Mouse (Mus musculus) lung, postnatal 0 days (tissue): ENCODE results near the gene Pik3c2b. TPM values are rescaled to one million over a fixed set of nuclear protein-coding genes. Genes with fewer than 3 reads are reported as not detected.

Experiments used
- ATAC-seq: fragments of 200-750 bp; cut with Nextera tagmentation; 2 replicates; pipeline ENCODE4 v1.8.0; 2017; ENCODE audit warnings: moderate library complexity
- DNase-seq: peaks from one replicate; pipeline ENCODE4 v3.0.0-alpha.2; 2016; ENCODE audit warnings: low spot score
- H3K27ac ChIP-seq: fragments of 300-500 bp; sonication (generic); 2 replicates; pipeline ENCODE4 v1.5.1; 2014; ENCODE audit warnings: antibody characterized with exemption, mild to moderate bottlenecking, low read length, mixed read lengths
- H3K27me3 ChIP-seq: fragments of 300-500 bp; sonication (generic); replicated peaks from 2 replicates; pipeline ENCODE4 v1.6.1; 2014; ENCODE audit warnings: low read length, mixed read lengths; ENCODE audit not compliant: insufficient read depth
- H3K36me3 ChIP-seq: fragments of 300-500 bp; sonication (generic); 2 replicates; pipeline ENCODE4 v1.6.1; 2014; ENCODE audit warnings: low read length, mixed read lengths; ENCODE audit not compliant: insufficient read depth
- H3K4me1 ChIP-seq: fragments of 300-500 bp; sonication (generic); 2 replicates; pipeline ENCODE4 v1.6.1; 2014; ENCODE audit warnings: antibody characterized with exemption, low read depth, low read length, mixed read lengths; ENCODE audit not compliant: insufficient read depth
- H3K4me2 ChIP-seq: fragments of 300-500 bp; sonication (generic); replicated peaks from 2 replicates; pipeline ENCODE4 v1.6.1; 2014; ENCODE audit warnings: low read depth, mild to moderate bottlenecking, low read length, moderate library complexity, mixed read lengths
- H3K4me3 ChIP-seq: fragments of 300-500 bp; sonication (generic); 2 replicates; pipeline ENCODE4 v1.5.1; 2014; ENCODE audit warnings: low read depth, low read length
- H3K9ac ChIP-seq: fragments of 300-500 bp; sonication (generic); replicated peaks from 2 replicates; pipeline ENCODE4 v1.6.1; 2014; ENCODE audit warnings: low read depth, mild to moderate bottlenecking
- H3K9me3 ChIP-seq: fragments of 300-500 bp; sonication (generic); 2 replicates; pipeline ENCODE4 v1.6.1; 2016; ENCODE audit warnings: low read length, mixed read lengths
- CTCF ChIP-seq: IDR thresholded peaks from 2 replicates; pipeline ENCODE4 v1.5.1; 2016; ENCODE audit warnings: antibody characterized with exemption, mild to moderate bottlenecking
- EP300 ChIP-seq: IDR thresholded peaks from 2 replicates; pipeline ENCODE4 v1.6.1; 2016; ENCODE audit warnings: antibody characterized with exemption, mild to moderate bottlenecking, control low read depth
- WGBS: fragments of 180-500 bp; shearing (Covaris S2); extraction: QIAGEN DNeasy Blood & Tissue Kit; methylation state at CpG from one replicate; pipeline ENCODE4 v1.1.7; 2014; 5-methylcytosine and 5-hydroxymethylcytosine counted together
- polyA plus RNA-seq: library from polyadenylated mRNA; unstranded; fragments of >200 nt; fragmentation: Nextera tagmentation; extraction: Ambion mirVana; gene quantifications from 2 replicates; pipeline ENCODE4 v1.2.1, GENCODE M21; 2015

The Pik3c2b gene
- polyA plus RNA-seq, 1 experiment from 2014 or later: 4.6 TPM

DNA sequence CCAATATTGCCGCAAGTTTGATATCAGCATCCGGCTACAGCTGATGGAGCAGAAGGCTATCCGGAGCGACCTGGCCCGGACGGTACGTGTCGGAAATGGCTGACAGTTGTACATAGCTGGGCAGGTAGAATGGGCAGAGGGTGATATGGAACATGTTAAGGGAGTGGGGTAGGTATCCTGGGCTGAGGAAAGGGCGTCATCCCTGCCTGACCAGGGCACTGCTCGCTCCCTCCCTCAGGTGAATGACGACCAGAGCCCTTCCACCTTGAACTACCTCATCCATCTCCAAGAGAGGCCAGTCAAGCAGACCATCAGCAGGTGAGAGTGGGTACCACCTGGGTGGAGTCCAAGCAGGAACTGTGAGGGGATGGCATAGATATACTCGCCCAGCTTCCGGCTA lies 29.1 kb downstream of the Pik3c2b start:
- H3K4me1 ChIP-seq: peaks cover 47% of the 10 kb centered on the region
- H3K27me3 ChIP-seq: no peaks in the 10 kb centered on the region
- ATAC-seq: no peak
- H3K4me2 ChIP-seq: no peak overlapping the region
- TF ChIP-seq CTCF: no peak
- H3K36me3 ChIP-seq: no peaks in the 10 kb centered on the region
- H3K9me3 ChIP-seq: no peaks in the 10 kb centered on the region
- H3K9ac ChIP-seq: no peak overlapping the region
- 0 out of 2 replicates have a peak overlapping the region, but pooled peaks have one; percentile 82 for H3K27ac ChIP-seq
- no peak for DNase-seq
- no peak overlapping the region for H3K4me3 ChIP-seq
- 92% methylated on average over 13 of the region's 13 CpGs for WGBS

DNA sequence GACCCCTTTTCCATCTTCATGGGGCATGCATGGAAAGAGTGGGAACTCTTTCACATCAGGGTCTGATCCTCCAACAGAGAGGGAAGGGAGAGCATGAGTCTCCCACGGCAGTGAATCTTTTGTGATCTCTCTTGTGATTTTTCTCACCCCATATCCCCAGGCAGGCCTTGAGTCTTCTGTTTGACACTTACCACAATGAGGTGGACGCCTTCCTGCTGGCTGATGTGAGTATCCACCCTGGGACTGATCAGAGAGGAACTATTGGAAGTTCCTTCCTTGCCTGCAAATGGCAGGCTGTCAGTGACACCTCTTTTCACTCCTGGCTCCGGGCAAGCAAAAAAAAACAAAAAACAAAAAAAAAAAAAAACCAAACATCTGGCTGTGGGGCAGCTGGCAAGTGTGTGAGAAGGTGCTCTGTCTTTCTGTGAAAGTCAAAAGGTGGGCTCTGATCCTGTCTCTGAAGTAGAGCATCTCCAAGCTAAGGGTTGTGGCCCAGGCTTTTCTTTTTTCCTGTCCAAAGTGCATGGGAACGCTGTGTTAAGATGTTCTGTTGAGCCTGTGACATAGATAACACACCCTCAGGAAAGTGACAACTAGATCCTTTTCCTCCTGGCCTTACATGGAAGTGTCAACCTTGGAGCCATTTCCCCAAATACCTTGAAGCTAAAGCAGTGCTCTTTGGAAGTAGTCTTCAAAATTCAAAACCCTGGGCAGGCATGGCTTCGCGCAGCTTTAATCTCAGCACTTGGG lies 30.4 kb downstream of the Pik3c2b start:
- Histone ChIP-seq H3K36me3 (no peaks in the 10 kb centered on the region), H3K4me2 (no peak overlapping the region), H3K9me3 (no peaks in the 10 kb centered on the region), H3K4me3 (no peak overlapping the region), H3K27me3 (no peaks in the 10 kb centered on the region; the same call in 1 of the 2 replicates), H3K27ac (no peak overlapping the region), H3K4me1 (peaks cover 38% of the 10 kb centered on the region), H3K9ac (no peak overlapping the region)
- ATAC-seq (no peak), DNase-seq (no peak)
- TF ChIP-seq CTCF (no peak), EP300 (no peak)
- WGBS: 70% methylated on average over 6 of the region's 6 CpGs

DNA sequence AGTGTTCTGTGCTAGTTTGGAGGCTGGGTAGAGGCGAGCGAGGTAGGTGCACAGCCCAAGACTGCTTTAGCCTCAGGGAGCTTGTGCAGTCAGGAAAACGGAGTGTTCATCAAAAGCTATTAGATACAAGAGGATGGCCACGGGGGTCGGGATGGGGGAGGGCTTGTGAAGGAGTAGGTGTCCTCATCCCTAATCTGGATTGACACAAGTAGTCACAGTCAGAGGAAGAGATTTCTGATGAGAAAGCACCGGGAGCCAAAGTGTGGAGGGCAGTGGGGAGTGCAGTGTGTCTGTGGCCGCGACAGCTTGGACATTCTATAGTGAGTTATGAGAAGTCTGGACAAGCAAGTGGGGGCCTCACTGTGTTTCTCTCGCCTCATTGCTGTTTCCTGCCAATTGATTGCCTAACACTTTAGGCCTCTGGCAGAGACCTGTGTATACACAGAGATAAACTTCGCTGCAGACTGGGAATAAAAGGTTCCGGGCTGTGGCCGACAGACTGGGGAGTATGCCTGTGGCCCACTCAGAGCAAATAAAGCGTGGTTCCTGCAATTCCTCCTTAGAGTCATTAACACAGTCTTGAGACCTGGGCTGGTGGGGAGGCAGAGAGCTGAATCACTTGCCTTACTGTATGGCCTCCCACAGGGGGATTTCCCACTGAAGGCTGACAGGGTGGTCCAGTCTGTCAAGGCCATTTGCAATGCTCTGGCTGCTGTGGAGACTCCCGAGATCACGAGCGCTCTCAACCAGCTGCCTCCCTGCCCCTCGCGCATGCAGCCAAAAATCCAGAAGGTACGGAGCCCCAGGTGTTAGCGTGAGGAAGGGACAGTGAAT lies 31.4 kb downstream of the Pik3c2b start:
- WGBS: 30% methylated on average over 20 of the region's 20 CpGs
- no peaks in the 10 kb centered on the region for H3K9me3 ChIP-seq
- ATAC-seq (peak; percentile 72), DNase-seq (peak; percentile 89)
- no peaks in the 10 kb centered on the region; the same call in 1 of the 2 replicates for H3K27me3 ChIP-seq
- no peak overlapping the region for H3K4me3 ChIP-seq
- H3K27ac ChIP-seq: peak overlapping the region; percentile 55
- H3K36me3 ChIP-seq: no peaks in the 10 kb centered on the region
- TF ChIP-seq CTCF: no peak
- TF ChIP-seq EP300: peak; percentile 70
- H3K4me1 ChIP-seq: peaks cover 27% of the 10 kb centered on the region
- 0 out of 2 replicates have a peak overlapping the region, but pooled peaks have one; percentile 8 for H3K4me2 ChIP-seq
- H3K9ac ChIP-seq: no peak overlapping the region

DNA sequence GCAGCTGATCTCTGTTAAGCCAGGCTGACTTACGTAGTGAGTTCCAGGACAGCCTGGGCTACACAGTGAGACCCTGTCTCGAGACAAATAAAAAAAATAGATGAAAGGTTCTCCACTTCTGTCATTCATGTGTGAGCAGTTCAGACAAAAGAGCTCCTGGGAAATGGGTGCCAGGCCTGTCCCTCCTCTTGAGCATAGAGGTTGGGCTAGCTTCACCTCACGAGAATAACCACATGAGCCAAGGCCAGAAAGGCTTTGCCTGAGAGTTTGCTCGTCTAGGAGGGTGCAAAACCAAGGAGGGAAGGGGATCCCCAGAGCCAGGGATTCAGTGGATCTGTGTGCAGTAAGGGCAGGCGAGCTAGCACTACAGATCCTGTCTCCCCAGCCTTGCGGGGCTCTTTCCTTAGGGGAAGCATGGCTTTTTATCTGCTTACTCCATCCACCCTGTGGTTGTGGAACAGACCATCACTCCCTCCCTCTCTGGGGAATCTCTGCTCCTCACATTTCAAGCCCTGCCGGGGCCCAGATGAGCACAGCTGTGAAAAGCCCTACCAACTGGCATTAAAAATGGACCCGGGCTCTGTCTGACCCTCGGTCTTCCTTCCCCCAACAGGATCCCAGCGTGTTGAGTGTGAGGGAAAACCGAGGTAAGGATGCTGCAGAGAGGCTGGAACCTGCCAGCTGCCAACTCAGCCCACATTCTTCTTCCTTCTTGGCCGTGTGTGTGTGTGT lies 32.3 kb downstream of the Pik3c2b start:
- Histone ChIP-seq H3K4me3 (no peak overlapping the region), H3K9me3 (no peaks in the 10 kb centered on the region), H3K27me3 (no peaks in the 10 kb centered on the region; the same call in 1 of the 2 replicates), H3K4me2 (no peak overlapping the region), H3K4me1 (peaks cover 19% of the 10 kb centered on the region), H3K27ac (peak overlapping the region; percentile 55; the same call in 1 of the 2 replicates), H3K36me3 (no peaks in the 10 kb centered on the region), H3K9ac (no peak overlapping the region)
- DNase-seq (peak; percentile 45), ATAC-seq (peak; percentile 0; the same call in 1 of the 2 replicates)
- WGBS: 54% methylated on average over 11 of the region's 12 CpGs
- TF ChIP-seq EP300 (no peak), CTCF (no peak)

DNA sequence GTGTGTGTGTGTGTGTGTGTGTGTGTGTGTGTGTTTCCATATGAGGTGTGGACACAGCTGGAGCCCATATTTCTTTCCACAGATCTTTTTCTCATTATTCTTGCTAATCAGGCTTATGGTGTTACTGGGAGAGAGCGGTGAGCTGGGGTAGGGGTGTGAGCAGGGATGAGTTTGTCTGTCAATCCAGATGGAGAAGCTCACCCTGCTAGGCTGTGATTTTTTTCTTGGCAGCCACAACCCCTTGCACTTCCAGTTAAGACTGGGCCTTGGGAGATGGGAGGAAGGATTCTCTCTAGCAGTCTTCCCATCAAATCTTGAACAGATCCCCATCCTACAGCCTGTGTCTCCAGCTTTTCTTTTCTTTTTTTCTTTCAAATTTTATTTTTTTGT lies 32.9 kb downstream of the Pik3c2b start:
- ATAC-seq (peak; percentile 1; the same call in 1 of the 2 replicates), DNase-seq (peak; percentile 34)
- Histone ChIP-seq H3K9me3 (no peaks in the 10 kb centered on the region), H3K27ac (no peak overlapping the region), H3K27me3 (no peaks in the 10 kb centered on the region; the same call in 1 of the 2 replicates), H3K4me2 (no peak overlapping the region), H3K4me1 (peaks cover 13% of the 10 kb centered on the region; the same call in 1 of the 2 replicates), H3K4me3 (no peak overlapping the region), H3K9ac (no peak overlapping the region), H3K36me3 (no peaks in the 10 kb centered on the region)
- TF ChIP-seq CTCF (no peak), EP300 (no peak)
- 74% methylated on average over 1 of the region's 1 CpGs for WGBS
